Mouse (Mus musculus) ovary, postnatal 10 days (tissue): ENCODE data around the gene Tcl1b2.
"Not testable (repeated sequence)": the region's sequence is repeated elsewhere in the genome, so short reads cannot be mapped to it uniquely, and the experiment has no call there.

Experiments used
- DNase-seq: peaks from one replicate; pipeline ENCODE4 v3.0.0; 2022; ENCODE audit warnings: low spot score

Tcl1b2 gene

DNA sequence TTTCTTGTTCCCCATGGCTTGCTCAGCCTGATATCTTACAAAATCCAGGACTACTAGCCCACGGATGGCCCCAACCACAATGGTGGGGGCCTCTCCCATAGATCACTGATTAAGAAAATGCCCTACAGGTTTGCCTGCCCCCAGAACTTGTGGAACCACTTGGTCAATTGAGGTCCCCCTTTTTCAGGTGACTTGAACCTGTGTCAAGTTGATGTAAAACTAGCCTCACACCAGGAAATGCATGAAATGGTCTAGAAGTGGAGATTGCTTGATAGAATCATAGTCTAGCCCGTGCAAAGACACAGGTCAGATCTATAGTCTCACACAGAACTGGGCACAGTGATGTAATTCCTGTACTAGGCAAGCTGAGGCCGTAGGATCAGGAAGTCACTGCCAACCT lies at the start of gene Tcl1b2:
Gene Tcl1b2, plus strand, starts transcription at position 301 of the 400 bp plus-strand sequence.
- no peak for DNase-seq

DNA sequence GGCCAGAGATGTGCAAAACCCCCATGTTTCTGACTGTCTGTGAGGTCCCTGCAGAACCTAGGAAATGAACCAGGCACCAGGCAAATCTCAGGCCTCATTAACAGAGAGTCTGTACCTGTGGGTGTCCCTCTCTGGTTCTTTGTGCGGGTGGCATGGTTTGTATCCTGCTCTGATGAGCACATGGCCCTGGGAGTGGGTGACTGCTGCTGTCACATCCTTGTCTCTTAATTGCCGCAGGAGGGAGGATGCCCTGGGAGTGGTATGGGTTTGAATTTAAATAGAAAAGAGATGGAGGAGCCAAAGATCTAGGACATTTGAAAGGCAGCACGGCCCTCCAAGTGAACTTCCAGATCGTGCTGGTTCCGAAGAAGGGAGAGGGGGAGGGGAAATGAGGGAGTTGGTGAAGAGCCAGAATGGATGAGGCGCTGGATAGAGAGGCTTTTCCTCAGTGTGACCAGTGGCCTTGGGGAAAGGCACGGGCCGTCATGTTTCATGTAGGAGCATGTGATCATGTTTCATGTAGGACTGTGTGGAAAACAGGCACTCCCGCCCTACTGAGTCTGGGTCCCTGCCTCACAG lies 46.3 kb upstream of the Tcl1b2 start:
- DNase-seq = no peak

DNA sequence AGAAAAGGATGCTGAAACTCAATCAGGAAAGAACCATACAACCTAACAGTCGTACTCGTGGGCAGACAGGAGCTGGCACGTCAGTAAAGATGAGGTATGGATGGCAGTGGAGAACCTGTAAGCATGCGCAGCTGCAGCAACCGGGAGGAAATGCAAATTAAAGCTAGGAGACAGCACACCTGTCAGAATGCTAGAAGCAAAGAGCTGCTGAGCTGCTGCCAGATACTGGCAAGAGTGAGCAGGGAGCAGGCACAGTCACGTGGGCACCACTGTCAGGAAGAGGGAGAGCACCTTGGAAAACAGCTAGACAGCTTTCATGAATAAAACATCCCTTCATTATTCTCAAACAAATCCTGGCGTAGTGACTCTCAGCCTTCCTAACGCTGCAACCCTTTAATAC lies 42.9 kb upstream of the Tcl1b2 start:
- DNase-seq = no peak

DNA sequence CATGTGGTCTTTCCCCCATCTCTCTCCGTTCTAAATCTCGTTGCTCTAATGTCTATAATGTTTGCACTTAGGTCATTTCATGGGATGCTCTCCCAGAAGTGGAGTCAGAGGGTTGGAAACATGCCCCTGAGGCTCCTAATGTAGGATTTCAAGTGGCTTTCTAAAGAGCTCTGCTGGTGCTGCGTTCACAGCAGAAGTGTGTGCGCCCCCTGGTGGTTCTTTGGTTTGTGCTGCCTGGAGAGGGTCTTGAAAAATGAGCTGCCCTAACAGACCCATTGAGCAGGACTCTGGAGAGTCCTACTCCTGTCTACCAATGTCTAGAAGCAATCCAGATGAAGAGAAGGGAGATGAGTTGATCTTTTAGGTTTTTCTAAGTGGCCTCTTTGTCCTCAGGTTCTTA lies 41.8 kb upstream of the Tcl1b2 start:
- peak; percentile 53 for DNase-seq

DNA sequence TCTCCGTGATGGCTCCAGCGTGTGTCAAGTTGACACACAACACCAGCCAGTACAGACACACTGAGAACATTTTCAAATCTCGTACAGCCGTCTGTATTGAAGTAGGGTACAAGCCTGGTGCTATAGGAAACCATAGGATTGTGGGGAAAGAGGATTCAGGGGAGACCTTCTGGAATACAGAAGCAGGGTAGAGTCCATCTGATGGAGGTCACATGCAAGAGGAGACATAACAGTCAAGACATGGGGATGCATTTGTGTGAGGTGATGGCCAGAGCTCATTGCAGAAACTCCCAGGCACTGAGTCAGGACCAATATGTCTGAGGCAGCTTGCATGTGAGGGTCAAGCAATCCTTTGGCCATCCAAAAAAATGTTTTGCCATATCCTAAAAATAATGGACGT lies 40.5 kb upstream of the Tcl1b2 start:
- DNase-seq = no peak

DNA sequence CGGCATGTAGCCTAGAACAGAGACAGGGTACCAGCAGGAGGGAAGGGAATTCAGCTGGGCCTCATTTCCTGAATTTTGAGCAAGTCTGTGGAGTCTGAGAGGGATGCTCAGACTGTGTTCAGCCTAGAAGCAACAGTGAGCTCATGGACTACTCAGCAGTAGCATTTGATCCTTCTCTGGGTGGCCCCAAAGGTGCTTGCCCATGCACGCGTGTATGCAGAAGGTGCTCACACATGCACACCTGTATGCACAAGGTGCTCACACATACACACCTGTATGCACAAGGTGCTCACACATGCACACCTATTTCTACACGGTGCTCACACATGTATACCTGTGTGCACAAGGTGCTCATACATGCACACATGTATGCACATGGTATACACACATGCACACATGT lies 37.0 kb upstream of the Tcl1b2 start:
- no peak for DNase-seq

DNA sequence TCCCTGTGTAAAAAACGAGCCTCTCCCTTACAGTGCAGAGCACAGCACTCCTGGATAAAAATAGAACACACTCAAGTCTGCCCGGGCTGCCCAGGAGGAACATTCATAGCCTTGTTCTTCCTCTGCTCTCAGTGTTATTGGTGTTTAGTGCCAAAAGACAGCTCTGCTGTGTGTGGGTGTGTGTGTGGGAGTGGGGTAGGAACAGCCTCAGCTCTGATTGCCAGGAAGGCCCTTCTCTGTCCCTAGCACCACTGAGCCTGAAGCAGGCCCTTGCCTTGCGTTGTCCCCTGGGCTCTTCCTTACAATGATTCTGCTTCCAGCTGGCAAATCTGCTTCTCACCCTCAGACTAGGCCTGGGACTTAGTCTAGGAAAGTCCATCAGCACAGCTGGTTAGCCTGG lies 36.4 kb upstream of the Tcl1b2 start:
- no peak for DNase-seq

DNA sequence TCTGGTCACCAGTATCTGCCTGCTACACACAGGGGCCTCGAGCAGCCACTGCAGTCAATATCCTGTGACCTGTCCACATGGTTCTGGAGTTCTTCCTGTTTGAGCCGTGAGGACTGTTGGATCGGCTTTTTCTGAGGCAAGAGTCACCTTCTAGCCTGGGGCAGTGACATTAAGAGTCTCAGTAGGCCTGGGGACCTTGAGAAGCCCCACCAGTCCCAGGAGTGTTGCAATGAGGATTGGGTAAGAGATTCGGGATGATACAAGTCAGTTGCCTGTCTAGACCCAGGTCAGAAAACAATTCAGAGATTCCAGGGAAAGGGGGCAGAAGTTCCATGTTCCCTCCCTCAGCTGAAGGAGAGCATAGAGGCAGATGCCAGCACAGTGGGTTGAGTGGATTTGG lies 36.0 kb upstream of the Tcl1b2 start:
- no peak for DNase-seq

DNA sequence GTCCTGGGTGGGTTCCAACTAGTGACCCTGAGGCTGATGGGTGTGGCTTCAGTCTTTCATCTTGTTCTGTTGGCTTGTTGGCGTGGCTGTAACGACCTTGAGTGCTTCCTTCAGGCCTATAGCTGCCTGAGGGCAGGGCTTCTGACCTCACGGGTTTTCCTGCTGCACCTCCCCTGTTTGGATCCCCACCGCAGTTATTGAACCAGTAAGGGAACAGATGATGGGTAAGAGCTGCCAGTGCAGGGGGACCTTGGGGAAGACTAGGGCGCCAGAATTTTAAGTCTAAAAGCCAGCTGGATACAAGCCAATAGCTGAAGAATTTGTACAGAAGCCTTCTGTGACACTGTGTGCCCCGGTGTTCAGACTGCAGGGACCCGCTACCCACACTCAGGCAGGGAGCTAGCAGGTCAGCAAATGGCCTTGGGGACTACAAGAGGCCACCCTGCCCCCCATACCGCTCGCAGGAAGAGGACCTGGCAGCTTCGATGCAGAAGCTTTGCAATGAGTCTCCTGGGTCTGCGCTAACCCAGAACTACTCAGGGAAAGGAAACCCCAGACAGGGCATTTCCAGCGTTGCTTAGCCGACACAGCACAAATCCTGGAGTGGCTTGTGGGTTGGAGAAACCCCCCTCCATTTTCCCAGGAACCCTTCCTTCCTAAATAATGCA lies 33.4 kb upstream of the Tcl1b2 start:
- no peak for DNase-seq

DNA sequence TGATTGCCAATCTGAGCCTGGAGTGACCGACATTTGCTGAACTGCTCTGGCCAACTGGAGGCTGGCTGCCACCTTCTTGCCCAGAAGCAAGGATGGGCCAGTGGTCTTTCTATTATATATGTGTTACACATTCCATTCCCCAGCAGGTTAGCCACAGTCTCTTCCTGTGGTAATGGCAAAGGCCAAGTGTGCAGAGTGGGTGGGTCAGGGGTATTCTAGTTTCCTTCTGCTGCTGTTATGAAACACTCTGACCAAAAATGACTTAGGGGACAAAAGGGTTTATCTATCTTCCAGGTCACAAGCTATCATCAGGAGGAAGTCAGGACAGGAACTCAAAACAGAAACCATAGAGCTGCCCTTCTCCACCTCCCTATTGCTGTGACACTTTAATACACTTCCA lies 29.2 kb upstream of the Tcl1b2 start:
- no peak for DNase-seq

DNA sequence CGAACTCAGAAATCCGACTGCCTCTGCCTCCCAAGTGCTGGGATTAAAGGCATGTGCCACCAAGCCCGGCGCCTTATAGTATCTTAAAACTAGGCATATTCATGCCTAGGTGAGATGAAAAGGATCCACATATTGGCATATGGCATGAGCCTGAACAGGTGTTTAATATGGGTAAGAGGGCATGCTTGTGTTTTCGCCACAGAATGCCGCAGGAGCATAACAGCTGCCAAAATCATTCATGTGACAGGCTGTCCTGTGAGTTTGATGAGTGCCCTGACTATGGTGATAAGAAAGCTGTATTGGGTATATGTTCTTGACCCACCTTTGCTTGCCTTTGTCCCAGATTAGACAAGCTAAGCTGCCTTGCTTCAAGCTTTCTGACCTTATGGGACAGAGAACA lies 20.5 kb upstream of the Tcl1b2 start:
- no peak for DNase-seq

DNA sequence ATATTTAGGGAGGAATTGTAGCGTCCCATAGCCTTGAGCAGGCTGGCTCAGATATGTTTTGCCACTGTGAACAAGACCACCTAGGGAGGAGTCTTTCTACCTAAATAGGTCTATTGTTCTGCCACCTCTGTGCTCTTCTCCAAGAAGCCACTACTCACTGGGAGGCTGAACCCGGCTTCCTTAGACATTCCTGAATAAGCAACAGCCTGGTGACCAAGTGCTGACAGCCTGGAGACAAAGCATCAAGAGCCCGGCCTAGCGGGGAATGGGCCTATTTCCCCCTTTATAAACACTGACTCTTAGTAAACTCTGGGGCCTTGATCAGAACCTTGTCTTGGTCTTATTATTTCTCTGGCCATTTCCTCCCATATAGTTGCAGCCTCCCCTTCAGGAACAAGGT lies 19.3 kb upstream of the Tcl1b2 start:
- DNase-seq = no peak

DNA sequence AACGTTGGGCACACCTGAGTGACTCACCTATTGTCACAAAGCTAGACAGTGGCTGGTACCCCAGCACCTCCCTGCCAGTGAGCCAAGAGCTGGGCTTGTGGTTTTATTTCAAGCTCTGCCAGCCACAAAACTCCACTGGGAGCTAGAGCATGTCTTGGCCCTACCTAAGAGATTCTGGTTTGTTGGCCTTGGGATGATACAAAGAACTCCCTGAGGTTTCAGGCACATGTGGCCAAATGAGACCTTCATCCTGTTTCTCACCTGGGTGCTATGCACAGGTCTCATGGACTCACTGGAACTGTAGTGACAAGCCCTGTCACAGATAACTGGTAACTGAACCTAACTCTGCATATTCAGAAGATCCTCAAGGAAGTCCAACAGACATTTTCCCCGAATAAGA lies 18.2 kb upstream of the Tcl1b2 start:
- no peak for DNase-seq

DNA sequence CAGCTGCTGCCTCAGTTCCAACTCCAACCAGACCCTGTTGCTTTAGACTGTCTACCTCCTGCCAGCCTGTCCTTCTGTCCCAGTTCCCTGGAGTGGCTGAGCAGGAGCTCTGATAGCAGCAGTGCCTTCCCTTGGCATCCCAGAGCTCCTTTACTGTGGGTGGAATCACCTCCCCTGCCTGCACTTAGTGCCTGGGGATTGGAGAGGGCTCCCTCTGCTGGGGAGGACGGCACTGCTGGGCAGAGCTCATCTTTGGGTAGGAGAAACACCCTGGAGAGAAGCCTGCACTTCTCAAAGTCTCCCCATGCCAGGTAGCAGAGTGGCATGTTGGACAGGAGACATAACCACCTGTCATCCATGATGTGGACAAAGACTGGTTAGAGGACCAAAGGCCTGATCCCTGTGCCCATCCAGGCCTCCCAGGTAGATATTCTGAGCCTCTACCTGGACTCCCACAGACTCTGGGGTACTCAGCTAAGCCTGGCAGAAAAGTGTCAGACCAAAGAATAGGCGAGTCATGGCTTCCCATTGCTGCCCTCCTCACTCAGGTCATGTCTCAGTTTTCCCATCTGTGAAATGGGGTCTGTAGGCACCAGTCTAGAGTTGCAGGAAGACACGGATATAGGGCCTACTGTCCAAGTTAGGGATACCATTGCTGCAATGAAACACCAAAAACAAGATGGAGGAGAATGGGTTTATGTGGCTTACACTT lies 16.2 kb upstream of the Tcl1b2 start:
- not testable (repeated sequence) for DNase-seq

DNA sequence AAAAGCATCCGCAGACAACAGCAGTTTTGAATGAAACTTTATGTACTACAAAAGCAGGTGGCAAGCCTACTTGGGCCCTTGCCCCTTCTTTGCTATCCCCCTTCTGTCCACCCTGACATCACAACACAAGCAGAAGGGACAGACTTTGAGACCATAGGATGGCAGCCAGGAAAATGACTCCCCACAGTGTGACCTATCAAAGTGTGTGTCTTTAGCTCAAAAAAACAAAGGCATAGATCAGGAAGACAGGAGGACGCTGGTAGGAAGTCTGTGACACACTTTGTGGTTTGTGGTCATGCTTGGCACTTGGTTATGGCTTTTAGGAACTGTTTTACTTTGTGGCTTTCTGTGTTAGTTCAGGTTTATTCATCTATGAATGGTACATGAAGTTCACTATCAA lies 11.6 kb upstream of the Tcl1b2 start:
- DNase-seq = not testable (repeated sequence)

DNA sequence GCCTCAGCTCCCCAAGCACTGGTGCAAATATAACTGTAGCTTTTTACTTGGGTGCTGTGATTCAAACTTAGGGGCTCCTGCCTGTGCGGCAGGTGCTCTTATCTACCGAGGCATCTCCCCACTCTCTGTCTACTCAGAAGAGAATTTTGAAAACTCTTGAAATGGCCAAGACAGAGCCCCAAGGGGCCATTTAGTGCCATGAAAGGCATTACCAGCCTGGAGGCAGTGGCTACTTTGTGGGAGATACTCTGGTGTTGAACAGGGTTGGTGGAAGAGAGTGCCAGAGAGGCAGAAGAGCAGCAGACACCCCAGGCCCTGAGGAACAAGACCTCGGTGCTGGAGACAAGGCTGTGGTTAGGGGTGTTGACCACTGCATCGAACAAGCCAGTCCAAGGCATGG lies 11.0 kb upstream of the Tcl1b2 start:
- not testable (repeated sequence) for DNase-seq

DNA sequence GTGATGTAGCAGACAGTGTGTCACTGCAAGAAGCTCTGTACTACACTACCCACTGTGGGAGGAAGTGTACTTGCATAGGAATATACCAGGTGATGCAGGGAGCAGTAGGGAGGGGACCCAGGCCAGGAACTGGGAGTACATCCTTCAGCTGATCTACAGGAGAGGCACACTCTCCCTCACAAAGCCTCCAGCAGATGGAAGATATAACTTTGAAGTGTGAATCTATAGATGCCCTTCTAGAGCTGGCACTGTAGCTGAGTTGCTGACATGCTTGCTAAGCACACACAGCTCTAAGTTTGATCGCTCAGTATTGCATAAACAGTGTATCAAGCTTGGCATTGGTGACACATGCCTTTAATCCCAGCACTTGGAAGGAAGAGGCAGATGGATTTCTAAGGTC lies 8.1 kb upstream of the Tcl1b2 start:
- not testable (repeated sequence) for DNase-seq

DNA sequence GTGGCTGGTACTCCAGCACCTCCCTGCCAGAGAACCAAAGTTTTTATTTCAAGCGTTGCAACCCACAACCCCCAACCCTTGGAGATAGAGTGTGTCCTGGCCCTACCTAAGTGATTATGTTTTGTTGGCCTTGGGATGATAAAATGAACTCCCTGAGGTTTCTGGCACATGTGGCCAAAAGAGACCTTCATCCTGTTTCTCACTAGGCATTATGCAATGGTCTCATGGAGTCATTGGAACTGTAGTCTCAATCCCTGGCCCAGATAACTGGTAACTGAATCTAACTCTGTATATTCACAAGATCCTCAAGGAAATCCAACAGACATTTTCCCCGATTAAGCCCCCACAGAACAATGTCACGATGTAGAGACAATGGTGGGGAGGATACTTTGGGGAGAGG lies 2.7 kb upstream of the Tcl1b2 start:
- DNase-seq = no peak

DNA sequence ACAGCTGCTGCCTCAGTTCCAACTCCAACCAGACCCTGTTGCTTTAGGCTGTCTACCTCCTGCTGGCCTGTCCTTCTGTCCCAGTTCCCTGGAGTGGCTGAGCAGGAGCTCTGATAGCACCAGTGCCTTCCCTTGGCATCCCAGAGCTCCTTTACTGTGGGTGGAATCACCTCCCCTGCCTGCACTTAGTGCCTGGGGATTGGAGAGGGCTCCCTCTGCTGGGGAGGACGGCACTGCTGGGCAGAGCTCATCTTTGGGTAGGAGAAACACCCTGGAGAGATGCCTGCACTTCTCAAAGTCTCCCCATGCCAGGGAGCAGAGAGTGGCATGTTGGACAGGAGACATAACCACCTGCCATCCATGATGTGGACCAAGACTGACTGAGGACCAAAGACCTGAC lies 886 bp upstream of the Tcl1b2 start:
- not testable (repeated sequence) for DNase-seq

DNA sequence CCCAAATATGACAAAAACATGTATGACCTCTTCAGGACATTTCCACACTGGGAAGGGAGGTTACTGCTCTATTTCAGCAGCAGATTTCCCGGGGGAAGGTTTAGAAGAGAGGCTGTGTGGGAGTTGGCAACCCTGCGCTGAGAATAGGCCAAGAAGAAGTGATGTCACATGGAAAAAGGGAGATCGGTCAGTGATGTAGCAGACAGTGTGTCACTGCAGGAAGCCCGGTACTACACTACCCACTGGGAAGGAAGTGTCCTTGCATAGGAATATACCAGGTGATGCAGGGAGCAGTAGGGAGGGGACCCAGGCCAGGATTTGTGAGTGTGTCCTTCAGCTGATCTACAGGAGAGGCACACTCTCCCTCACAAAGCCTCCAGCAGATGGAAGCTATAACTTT lies 9.5 kb downstream of the Tcl1b2 start:
- not testable (repeated sequence) for DNase-seq

DNA sequence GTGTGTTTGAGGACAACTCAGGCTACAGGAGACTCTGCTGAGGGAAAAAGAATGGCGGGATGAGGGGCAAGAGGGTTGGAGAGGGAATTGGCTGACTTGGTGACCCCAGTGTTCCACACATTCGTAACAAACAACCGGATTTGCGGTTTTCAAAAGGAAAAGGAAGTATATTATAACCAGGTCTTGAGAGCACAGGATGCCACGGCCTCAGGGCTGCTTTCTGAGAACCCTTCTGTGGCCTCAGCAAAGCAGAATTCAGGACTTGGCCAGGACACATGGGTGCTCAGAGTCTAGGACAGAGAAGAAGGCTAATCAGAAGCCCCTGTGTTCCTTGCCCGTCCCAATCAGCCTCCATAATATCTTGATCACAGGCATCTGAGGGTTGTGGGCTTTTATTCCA lies 13.0 kb downstream of the Tcl1b2 start:
- no peak for DNase-seq

DNA sequence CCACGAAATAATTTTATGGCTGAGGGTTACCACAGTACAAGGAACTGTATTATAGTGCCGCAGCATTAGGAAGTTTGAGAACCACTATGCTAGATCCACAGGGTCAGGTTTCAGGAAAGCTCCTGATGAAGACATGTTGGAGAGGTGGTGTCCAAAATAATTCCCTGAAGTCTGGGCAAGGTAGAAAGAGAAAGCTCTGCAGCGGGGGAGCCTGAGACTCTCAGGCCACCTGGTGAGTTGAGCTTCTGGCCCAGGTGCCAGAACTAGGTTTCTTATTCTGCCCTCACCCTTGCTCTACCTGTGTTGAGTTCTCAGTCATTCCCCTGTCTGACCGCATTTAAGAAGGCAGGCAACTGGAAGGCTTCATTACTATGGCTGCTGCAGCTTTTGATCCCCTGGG lies 13.6 kb downstream of the Tcl1b2 start, which contains the start of gene Tcl1b1:
Gene Tcl1b1, plus strand, starts transcription at position 301 of the 400 bp plus-strand sequence.
- no peak for DNase-seq

DNA sequence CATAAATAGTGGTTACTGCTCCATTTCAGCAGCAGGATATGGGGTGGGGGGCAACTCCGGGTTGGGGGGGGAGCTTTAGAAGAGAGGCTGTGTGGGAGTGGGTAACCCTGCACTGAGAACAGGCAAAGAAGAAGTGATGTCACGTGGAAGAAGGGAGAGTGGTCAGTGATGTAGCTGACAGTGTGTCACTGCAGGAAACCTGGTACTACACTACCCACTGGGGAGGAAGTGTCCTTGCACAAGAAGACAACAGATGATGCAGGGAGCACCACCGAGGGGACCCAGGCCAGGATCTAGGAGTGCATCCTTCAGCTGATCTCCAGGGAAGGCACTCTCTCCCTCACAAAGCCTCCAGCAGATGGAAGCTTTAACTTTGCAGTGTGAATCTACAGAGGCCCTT lies 20.9 kb downstream of the Tcl1b2 start:
- no peak for DNase-seq

DNA sequence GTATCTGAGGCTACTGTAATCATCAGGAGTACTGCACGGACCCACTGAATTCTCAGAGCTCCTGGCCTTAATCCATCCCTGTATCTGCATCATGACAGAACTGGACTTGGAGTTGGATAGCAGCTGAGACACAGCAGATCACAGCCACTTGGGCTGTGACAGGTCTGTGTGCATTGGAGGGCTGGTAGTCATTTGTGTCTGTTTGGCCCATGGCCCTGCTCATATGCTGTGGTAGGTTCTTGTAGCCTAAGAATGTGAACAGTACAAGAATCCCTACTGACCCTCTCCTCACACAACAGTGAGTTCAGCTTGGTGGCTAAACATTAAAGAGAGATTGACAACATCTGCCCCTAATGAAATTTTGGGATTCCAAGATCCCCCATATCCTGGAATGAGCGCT lies 27.6 kb downstream of the Tcl1b2 start:
- no peak for DNase-seq
